Comparison of ENCODE assay signal across 14 mouse cellular contexts in genomic region chr12:78788266-78788873, GRCm38 (mm10). TPM values are rescaled to one million over a fixed set of nuclear protein-coding genes. Genes with fewer than 3 reads are reported as not detected.
DNase-seq lines count a peak whose midpoint lies in the region; ATAC-seq lines count a peak whose summit lies in the region.
"Had no signal": no experiment of that assay in that cellular context is flagged by ENCODE, and none has a peak within 500 bp of the region (broad histone marks: within the 10 kb centered on the region; RNA-seq: fewer than 3 reads in every experiment).

No protein-coding gene starts in this region.

- H3K4me3 ChIP-seq in hindbrain, embryonic 11.5 days (ENCODE audit: low read depth, low read length), result no peak overlapping the region

- no peaks in the 10 kb centered on the region for H3K27me3 ChIP-seq in hindbrain, embryonic 11.5 days (ENCODE audit: control insufficient read depth, insufficient read depth, low read length)
- H3K27me3 ChIP-seq: Patski had no signal

- no peaks in the 10 kb centered on the region for H3K36me3 ChIP-seq in hindbrain, embryonic 11.5 days (ENCODE audit: control insufficient read depth, insufficient read depth, low read length)

- H3K9me3 ChIP-seq in hindbrain, embryonic 11.5 days (ENCODE audit: control insufficient read depth, low read length), result no peaks in the 10 kb centered on the region

- DNase-seq in heart, adult 11 months, result peak; percentile 55
- no peak for DNase-seq in heart, postnatal 10 days
- peak; percentile 2 for DNase-seq in left cerebral cortex, adult 11 months (ENCODE audit: low spot score)
- no peak for DNase-seq in left cerebral cortex, postnatal 4 days
- no peak for DNase-seq in thymus, postnatal 25 days
- DNase-seq in hindbrain, embryonic 11.5 days (ENCODE audit: low spot score), result no peak
- DNase-seq: adrenal gland, postnatal 14 days; cerebellum, adult 18-20 months; gastrocnemius, postnatal 14 days; kidney, adult 11 months; thymus, postnatal 4 days had no signal

- no peak overlapping the region for H3K27ac ChIP-seq in hindbrain, embryonic 11.5 days (ENCODE audit: low read depth, low read length)

- peak; percentile 59; the same call in 1 of the 2 replicates for ATAC-seq in erythroid progenitor cell, adult 5-6 weeks (replicated peaks; ENCODE audit: low FRiP score, poor library complexity, severe bottlenecking)
- peak; percentile 91 for ATAC-seq in megakaryocyte progenitor cell, adult 5-6 weeks (replicated peaks; ENCODE audit: poor library complexity)
- ATAC-seq in hindbrain, embryonic 11.5 days (ENCODE audit: low FRiP score), result no peak
- ATAC-seq: Patski had no signal

- intact Hi-C loops in heart, postnatal 10 days (cut with DNase I), result no loop called here
- intact Hi-C loops in left cerebral cortex, postnatal 4 days (cut with DNase I), result no loop called here

- no peaks in the 10 kb centered on the region for H3K4me1 ChIP-seq in hindbrain, embryonic 11.5 days (replicated peaks; ENCODE audit: control insufficient read depth, insufficient read depth, low read length)

- H3K9ac ChIP-seq in hindbrain, embryonic 11.5 days (ENCODE audit: low read depth, low read length), result no peak overlapping the region

- WGBS in hindbrain, embryonic 11.5 days, result 67% methylated on average over 3 of the region's 3 CpGs

- no peak overlapping the region for H3K4me2 ChIP-seq in hindbrain, embryonic 11.5 days (replicated peaks; ENCODE audit: low read depth, low read length)

RNA-seq across cellular contexts. Expression of gene Mpp5, which starts 39.7 kb away (rescaled TPM):
- total RNA-seq in heart, postnatal 10 days (2021), result 10 to 100 TPM; 16.0 to 16.5 TPM
- total RNA-seq in left cerebral cortex, postnatal 4 days (2021), result 10 to 100 TPM in 1 of 2 experiments, 1 to 10 TPM in 1; 9.8 to 11.1 TPM
- total RNA-seq in erythroid progenitor cell, adult 5-6 weeks (2015; ENCODE audit: low replicate concordance), result 5.0 and 26.8 TPM in 2 replicates
- 9.6 and 49.5 TPM in 2 replicates for total RNA-seq in erythroid progenitor cell, adult 5-6 weeks (2017; ENCODE audit: low replicate concordance)
- total RNA-seq in megakaryocyte progenitor cell, adult 5-6 weeks (2015), result 10.4 and 11.7 TPM in 2 replicates
- 10.8 and 22.5 TPM in 2 replicates for total RNA-seq in megakaryocyte progenitor cell, adult 5-6 weeks (2017)
- polyA plus RNA-seq in hindbrain, embryonic 11.5 days (2014; fragmentation: Nextera tagmentation; extraction: Ambion mirVana), result 26.9 and 32.3 TPM in 2 replicates

Comparison
In these comparisons a context has a peak if more than half of its experiments do, and no peak if none do; other contexts are left out.
1. DNase-seq: peak in heart, adult 11 months (single experiment) and left cerebral cortex, adult 11 months (single experiment); none in heart, postnatal 10 days (0 of 2), left cerebral cortex, postnatal 4 days (single experiment), thymus, postnatal 25 days (single experiment) and hindbrain, embryonic 11.5 days (single experiment).